Mouse (Mus musculus) CH12.LX (cell line): ENCODE measurements around the gene Ccl4. TPM values are rescaled to one million over a fixed set of nuclear protein-coding genes. Genes with fewer than 3 reads are reported as not detected.

Experiments used
- DNase-seq: peaks from one replicate; pipeline ENCODE4 v3.0.0-alpha.2; 2013; ENCODE audit errors: extremely low read depth
- H3K27ac ChIP-seq: 2 replicates; pipeline ENCODE4 v1.5.1; 2012; ENCODE audit warnings: low read depth, mild to moderate bottlenecking, control low read depth, moderate library complexity; ENCODE audit not compliant: insufficient read depth
- H3K27me3 ChIP-seq: replicated peaks from 2 replicates; pipeline ENCODE3; 2012; ENCODE audit warnings: inconsistent platforms
- H3K36me3 ChIP-seq, 2 experiments: replicated peaks in 1 of 2; 2 replicates each; pipeline versions ENCODE3 to v1.6.1; 2012; ENCODE audit warnings: inconsistent platforms in 1 of 2, low read length in 1 of 2, mild to moderate bottlenecking in 1 of 2, mixed read lengths in 1 of 2, moderate library complexity in 1 of 2; ENCODE audit not compliant: control insufficient read depth in 1 of 2, insufficient read depth in 1 of 2
- H3K4me1 ChIP-seq, 2 experiments: 2 replicates each; pipeline ENCODE4 v1.6.1; 2012; ENCODE audit warnings: inconsistent platforms in 1 of 2, moderate library complexity in 1 of 2; ENCODE audit not compliant: insufficient read depth in 2 of 2, control insufficient read depth in 1 of 2
- H3K4me2 ChIP-seq: 2 replicates; pipeline ENCODE4 v1.6.1; 2012; ENCODE audit warnings: low read depth, mild to moderate bottlenecking, control low read depth; ENCODE audit not compliant: poor library complexity, insufficient read depth, severe bottlenecking
- H3K4me3 ChIP-seq, 3 experiments: fragments of 150-350 bp in 1 of 3; sonication (generic) in 1 of 3; replicated peaks in 1 of 3; 2 replicates each; pipeline versions ENCODE3 to v1.5.1; 2011 to 2012; ENCODE audit warnings: low read depth in 2 of 3, low read length in 2 of 3, mild to moderate bottlenecking in 2 of 3, moderate library complexity in 2 of 3, control low read depth in 1 of 3, improper control_type of control experiment in 1 of 3, inconsistent platforms in 1 of 3, mixed read lengths in 1 of 3; ENCODE audit not compliant: poor library complexity in 1 of 3
- H3K79me2 ChIP-seq: replicated peaks from 2 replicates; pipeline ENCODE4 v1.6.1; 2012; ENCODE audit warnings: mild to moderate bottlenecking, moderate library complexity; ENCODE audit not compliant: control insufficient read depth, poor library complexity, insufficient read depth, severe bottlenecking; ENCODE audit errors: extremely low read depth
- H3K9ac ChIP-seq: 2 replicates; pipeline ENCODE4 v1.6.1; 2012; ENCODE audit warnings: low read depth, mild to moderate bottlenecking, control low read depth, moderate library complexity; ENCODE audit not compliant: insufficient read depth
- H3K9me3 ChIP-seq: replicated peaks from 2 replicates; pipeline ENCODE3; 2012; ENCODE audit warnings: low read length, inconsistent platforms, mixed read lengths
- BHLHE40 ChIP-seq: IDR thresholded peaks from 2 replicates; pipeline ENCODE4 v1.6.1; 2011; ENCODE audit warnings: mild to moderate bottlenecking, low read depth, low read length, improper control_type of control experiment
- CHD2 ChIP-seq: IDR thresholded peaks from 2 replicates; pipeline ENCODE4 v1.6.1; 2011; ENCODE audit warnings: low read length, improper control_type of control experiment
- CTCF ChIP-seq, 2 experiments: IDR thresholded peaks in 1 of 2; conservative IDR thresholded peaks in 1 of 2; 2 replicates each; pipeline ENCODE4 v1.5.1; 2011 to 2012; ENCODE audit warnings: low read depth in 2 of 2, low read length in 2 of 2, improper control_type of control experiment in 1 of 2, inconsistent platforms in 1 of 2, mild to moderate bottlenecking in 1 of 2, moderate library complexity in 1 of 2
- ETS1 ChIP-seq: conservative IDR thresholded peaks from 2 replicates; pipeline ENCODE4 v1.6.1; 2012; ENCODE audit warnings: low read depth, mild to moderate bottlenecking, inconsistent platforms, low read length, improper control_type of control experiment, moderate library complexity
- GABPA ChIP-seq: IDR thresholded peaks from 2 replicates; pipeline ENCODE4 v1.6.1; 2012; ENCODE audit warnings: low read depth, low read length, improper control_type of control experiment, inconsistent platforms; ENCODE audit not compliant: insufficient replicate concordance
- HCFC1 ChIP-seq: IDR thresholded peaks from 2 replicates; pipeline ENCODE4 v1.6.1; 2012; ENCODE audit warnings: low read depth, mild to moderate bottlenecking, inconsistent platforms, low read length, improper control_type of control experiment
- JUND ChIP-seq: conservative IDR thresholded peaks from 2 replicates; pipeline ENCODE4 v1.6.1; 2011; ENCODE audit warnings: low read depth, low read length, improper control_type of control experiment
- MAFK ChIP-seq: IDR thresholded peaks from 2 replicates; pipeline ENCODE4 v1.6.1; 2011; ENCODE audit warnings: low read length, improper control_type of control experiment; ENCODE audit not compliant: insufficient replicate concordance
- MAZ ChIP-seq: IDR thresholded peaks from 2 replicates; pipeline ENCODE4 v1.6.1; 2012; ENCODE audit warnings: low read depth, mild to moderate bottlenecking, inconsistent platforms, low read length, improper control_type of control experiment, moderate library complexity
- MEF2A ChIP-seq: IDR thresholded peaks from 2 replicates; pipeline ENCODE4 v1.6.1; 2014; ENCODE audit warnings: low read depth, mild to moderate bottlenecking, inconsistent platforms, low read length, improper control_type of control experiment, borderline replicate concordance
- MXI1 ChIP-seq: IDR thresholded peaks from 2 replicates; pipeline ENCODE4 v1.6.1; 2011; ENCODE audit warnings: mild to moderate bottlenecking, low read depth, low read length, improper control_type of control experiment
- MYC ChIP-seq: IDR thresholded peaks from 2 replicates; pipeline ENCODE4 v1.6.1; 2011; ENCODE audit warnings: low read depth, mild to moderate bottlenecking, improper control_type of control experiment, low read length
- NELFE ChIP-seq: IDR thresholded peaks from 2 replicates; pipeline ENCODE4 v1.6.1; 2011; ENCODE audit warnings: low read depth, low read length, improper control_type of control experiment
- NRF1 ChIP-seq: IDR thresholded peaks from 2 replicates; pipeline ENCODE4 v1.6.1; 2014; ENCODE audit warnings: low read depth, mild to moderate bottlenecking, inconsistent platforms, low read length, improper control_type of control experiment, moderate library complexity
- POLR2A ChIP-seq: IDR thresholded peaks from 2 replicates; pipeline ENCODE4 v1.6.1; 2011; ENCODE audit warnings: low read depth, mild to moderate bottlenecking, improper control_type of control experiment, low read length
- POLR2AphosphoS2 ChIP-seq: IDR thresholded peaks from 2 replicates; pipeline ENCODE4 v1.6.1; 2011; ENCODE audit warnings: low read depth, low read length, improper control_type of control experiment
- RAD21 ChIP-seq: IDR thresholded peaks from 2 replicates; pipeline ENCODE4 v1.6.1; 2011; ENCODE audit warnings: low read depth, mild to moderate bottlenecking, low read length, improper control_type of control experiment, moderate library complexity
- SIN3A ChIP-seq: IDR thresholded peaks from 2 replicates; pipeline ENCODE4 v1.6.1; 2012; ENCODE audit warnings: low read length, improper control_type of control experiment, inconsistent platforms
- SMC3 ChIP-seq: IDR thresholded peaks from 2 replicates; pipeline ENCODE4 v1.6.1; 2011; ENCODE audit warnings: low read depth, low read length, improper control_type of control experiment
- TBP ChIP-seq: conservative IDR thresholded peaks from 2 replicates; pipeline ENCODE4 v1.6.1; 2011; ENCODE audit warnings: low read depth, low read length, improper control_type of control experiment
- TCF12 ChIP-seq: IDR thresholded peaks from 2 replicates; pipeline ENCODE4 v1.6.1; 2014; ENCODE audit warnings: low read depth, mild to moderate bottlenecking, inconsistent platforms, low read length, improper control_type of control experiment
- UBTF ChIP-seq: IDR thresholded peaks from 2 replicates; pipeline ENCODE4 v1.6.1; 2012; ENCODE audit warnings: low read depth, mild to moderate bottlenecking, inconsistent platforms, low read length, improper control_type of control experiment, moderate library complexity
- USF1 ChIP-seq: IDR thresholded peaks from 2 replicates; pipeline ENCODE4 v1.6.1; 2014; ENCODE audit warnings: low read depth, mild to moderate bottlenecking, inconsistent platforms, low read length, improper control_type of control experiment
- USF2 ChIP-seq: conservative IDR thresholded peaks from 2 replicates; pipeline ENCODE4 v1.6.1; 2011; ENCODE audit warnings: low read depth, low read length, improper control_type of control experiment
- ZKSCAN1 ChIP-seq: IDR thresholded peaks from 2 replicates; pipeline ENCODE4 v1.6.1; 2012; ENCODE audit warnings: low read depth, inconsistent platforms, low read length, improper control_type of control experiment, borderline replicate concordance
- ZMIZ1 ChIP-seq: IDR thresholded peaks from 2 replicates; pipeline ENCODE4 v1.6.1; 2012; ENCODE audit warnings: low read depth, mild to moderate bottlenecking, inconsistent platforms, low read length, improper control_type of control experiment
- ZNF384 ChIP-seq: IDR thresholded peaks from 2 replicates; pipeline ENCODE4 v1.6.1; 2012; ENCODE audit warnings: low read depth, low read length, improper control_type of control experiment, inconsistent platforms
- dilution Hi-C: fragments of 300-500 bp; cut with MboI; formaldehyde crosslinking; loops from 2 replicates; pipeline ENCODE4 v1.14.3; 2020; ENCODE audit warnings: low sequenced_read_pairs; ENCODE audit not compliant: extremely low pct_unique_long_range_greater_than_20kb, extremely low pct_ligation_motif_present
- in situ Hi-C: fragments of 300-500 bp; cut with MboI; formaldehyde crosslinking; loops from 3 replicates; pipeline ENCODE4 v1.14.3; 2019; ENCODE audit warnings: low sequenced_read_pairs, low pct_ligation_motif_present, low pct_unique_long_range_greater_than_20kb, mixed read lengths
- polyA plus RNA-seq: library from polyadenylated mRNA; unstranded; fragments of >175 nt; gene quantifications from 2 replicates; pipeline ENCODE4 v1.2.1, GENCODE M21; 2012; ENCODE audit warnings: low read depth; ENCODE audit not compliant: insufficient read length
- total RNA-seq, 2 experiments: library from RNA; depleted of rRNA; stranded (reverse); fragments of 300-350 nt in 1 of 2; fragments of >200 nt in 1 of 2; gene quantifications; 2 replicates each; pipeline ENCODE4 v1.2.3; 2012 to 2014

The Ccl4 gene
- total and polyA plus RNA-seq, 3 experiments: 7.2 to 26.1 (median 12.7) TPM

DNA sequence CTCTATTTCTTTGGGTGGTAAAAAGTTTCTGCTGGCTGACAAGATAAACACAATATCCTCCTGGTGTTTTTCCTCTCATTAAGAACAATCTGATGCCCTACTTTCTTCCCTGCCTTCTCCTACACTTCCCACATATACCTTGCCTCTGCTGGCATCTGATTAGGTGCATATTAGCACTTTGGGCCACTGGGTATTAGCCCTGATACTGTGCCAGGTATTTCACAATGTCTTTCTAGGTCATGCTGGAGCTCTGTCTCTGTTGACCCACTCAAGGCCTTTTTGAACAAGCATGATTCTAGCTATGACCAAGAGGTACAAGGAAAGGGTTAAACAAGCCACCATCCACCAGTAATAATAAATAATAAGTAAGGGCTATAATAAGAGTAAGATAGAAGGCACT lies 9.4 kb downstream of the Ccl4 start:
- TF ChIP-seq NELFE (no peak), NRF1 (no peak), CTCF (conservative IDR thresholded peaks at IDR 0.05 in 1 of 2, IDR thresholded peaks at IDR 0.05 in 1 of 2; ENCODE audit: low read depth in 2 of 2, low read length in 2 of 2) (no peak), TCF12 (no peak), GABPA (no peak), HCFC1 (no peak), USF1 (no peak), SIN3A (no peak), ZNF384 (no peak), POLR2AphosphoS2 (no peak), MXI1 (no peak), USF2 (no peak), MYC (no peak), TBP (no peak), RAD21 (no peak), ETS1 (no peak), MAFK (no peak), ZMIZ1 (no peak), UBTF (no peak)
- no peak for DNase-seq
- in situ Hi-C loops: no loop called here

DNA sequence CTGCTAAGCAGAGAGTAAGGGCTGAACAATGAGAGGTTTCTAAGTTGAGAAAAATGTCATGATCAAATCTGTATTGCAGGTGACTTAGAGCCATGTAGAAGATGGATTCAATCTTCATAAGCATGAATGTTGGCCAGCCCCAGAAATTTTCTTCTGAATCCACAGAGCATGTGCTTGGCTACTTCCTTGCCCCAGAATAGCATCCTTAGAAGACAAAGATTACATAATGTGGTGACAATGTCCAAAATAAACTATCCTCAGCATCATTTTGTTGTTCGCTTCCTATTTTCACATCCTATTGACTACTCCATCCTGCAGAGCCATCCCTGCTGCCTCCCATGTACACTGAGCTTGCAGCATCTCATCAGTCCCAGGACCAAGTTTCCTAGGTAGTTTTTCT lies 13.3 kb downstream of the Ccl4 start:
- Histone ChIP-seq H3K4me1 (peaks cover 0 to 13% of the 10 kb centered on the region in 2 experiments; a peak in 2 of 4 replicates), H3K9ac (no peak overlapping the region), H3K9me3 (no peaks in the 10 kb centered on the region), H3K27ac (no peak overlapping the region), H3K79me2 (no peaks in the 10 kb centered on the region), H3K27me3 (peaks cover 4% of the 10 kb centered on the region), H3K36me3 (no peaks in the 10 kb centered on the region), H3K4me2 (no peak overlapping the region), H3K4me3 (no peak overlapping the region)
- dilution Hi-C loops (no loop called here), in situ Hi-C loops (no loop called here)
- no peak for DNase-seq
- TF ChIP-seq GABPA: no peak
- TF ChIP-seq POLR2A: no peak
- no peak for TF ChIP-seq MAZ
- TF ChIP-seq TBP: no peak
- TF ChIP-seq SMC3: no peak
- TF ChIP-seq NELFE: no peak
- no peak for TF ChIP-seq MEF2A
- TF ChIP-seq TCF12: no peak
- TF ChIP-seq MYC: no peak
- TF ChIP-seq JUND: no peak
- no peak for TF ChIP-seq BHLHE40
- TF ChIP-seq CHD2: no peak
- TF ChIP-seq MAFK: no peak
- TF ChIP-seq ZKSCAN1: no peak
- TF ChIP-seq UBTF: no peak

More for the DNA sequence above, 9.4 kb downstream of the Ccl4 start:
- Histone ChIP-seq H3K9ac (no peak overlapping the region), H3K36me3 (no peaks in the 10 kb centered on the region), H3K27ac (no peak overlapping the region), H3K79me2 (no peaks in the 10 kb centered on the region), H3K9me3 (no peaks in the 10 kb centered on the region), H3K27me3 (peaks cover 7% of the 10 kb centered on the region), H3K4me3 (no peak overlapping the region), H3K4me2 (no peak overlapping the region), H3K4me1 (peaks cover 0 to 6% of the 10 kb centered on the region in 2 experiments; a peak in 2 of 4 replicates)
- dilution Hi-C loops: no loop called here
